Mouse (Mus musculus): ENCODE data around the gene Pip5kl1. TPM values are rescaled to one million over a fixed set of nuclear protein-coding genes. Genes with fewer than 3 reads are reported as not detected.
A peak's percentile ranks its signal among the peaks of the same experiment; 100 is the strongest.

Pip5kl1 gene
- total and polyA plus RNA-seq, 3 experiments: 0.13 to 0.71 TPM; not detected in 1

- no peak overlapping the region for H3K4me3 ChIP-seq (ENCODE audit: low read depth, low read length)
- ATAC-seq (ENCODE audit: extremely low read depth, insufficient number of reproducible peaks, low FRiP score, poor library complexity, severe bottlenecking): no peak
- H3K27me3 ChIP-seq (ENCODE audit: insufficient read depth, low read length): no peaks in the 10 kb centered on the region
- H3K4me1 ChIP-seq (ENCODE audit: insufficient read depth, low read depth, low read length): peaks cover 64% of the 10 kb centered on the region
- H3K36me3 ChIP-seq (replicated peaks): peaks cover 16% of the 10 kb centered on the region
- no peaks in the 10 kb centered on the region for H3K9me3 ChIP-seq (replicated peaks)
- no peak for DNase-seq (ENCODE audit: low spot score)
- TF ChIP-seq CTCF (IDR thresholded peaks at IDR 0.05; ENCODE audit: low read depth, low read length) (no peak), POLR2AphosphoS5 (IDR thresholded peaks at IDR 0.05; ENCODE audit: insufficient replicate concordance, low read depth, low read length) (no peak), GATA2 (IDR thresholded peaks at IDR 0.05; ENCODE audit: borderline replicate concordance, low read depth, low read length) (no peak), GATA1 (IDR thresholded peaks at IDR 0.05; ENCODE audit: borderline replicate concordance, low read length) (no peak), TAL1 (conservative IDR thresholded peaks at IDR 0.05; ENCODE audit: low read depth, low read length) (no peak)
Measured at GRCm38 (mm10) chr2:32604631-32605030, 30.0 kb downstream of the Pip5kl1 start.

GRCm38 (mm10) chr2:32606161-32607142 is 31.9 kb downstream of the Pip5kl1 start:
- DNase-seq (ENCODE audit: low spot score) (peak; percentile 81), ATAC-seq (ENCODE audit: extremely low read depth, insufficient number of reproducible peaks, low FRiP score, poor library complexity, severe bottlenecking) (no peak)
- peak overlapping the region; percentile 80 for H3K4me3 ChIP-seq (ENCODE audit: low read depth, low read length)
- peaks cover 17% of the 10 kb centered on the region for H3K36me3 ChIP-seq (replicated peaks)
- peaks cover 71% of the 10 kb centered on the region for H3K4me1 ChIP-seq (ENCODE audit: insufficient read depth, low read depth, low read length)
- no peaks in the 10 kb centered on the region for H3K27me3 ChIP-seq (ENCODE audit: insufficient read depth, low read length)
- no peaks in the 10 kb centered on the region for H3K9me3 ChIP-seq (replicated peaks)
- no peak for TF ChIP-seq GATA1 (IDR thresholded peaks at IDR 0.05; ENCODE audit: borderline replicate concordance, low read length)
- peak; percentile 65 for TF ChIP-seq CTCF (IDR thresholded peaks at IDR 0.05; ENCODE audit: low read depth, low read length)
- no peak for TF ChIP-seq GATA2 (IDR thresholded peaks at IDR 0.05; ENCODE audit: borderline replicate concordance, low read depth, low read length)

GRCm38 (mm10) chr2:32607262-32607947 is 32.8 kb downstream of the Pip5kl1 start:
- H3K4me1 ChIP-seq (ENCODE audit: insufficient read depth, low read depth, low read length): peaks cover 69% of the 10 kb centered on the region

GRCm38 (mm10) chr2:32608141-32608777 is 33.7 kb downstream of the Pip5kl1 start:
- no peak for TF ChIP-seq GATA1 (IDR thresholded peaks at IDR 0.05; ENCODE audit: borderline replicate concordance, low read length)
- no peak for TF ChIP-seq CTCF (IDR thresholded peaks at IDR 0.05; ENCODE audit: low read depth, low read length)
- TF ChIP-seq POLR2AphosphoS5 (IDR thresholded peaks at IDR 0.05; ENCODE audit: insufficient replicate concordance, low read depth, low read length): no peak
- no peak for TF ChIP-seq TAL1 (conservative IDR thresholded peaks at IDR 0.05; ENCODE audit: low read depth, low read length)
- no peak for TF ChIP-seq GATA2 (IDR thresholded peaks at IDR 0.05; ENCODE audit: borderline replicate concordance, low read depth, low read length)
- peak overlapping the region; percentile 80 for H3K4me3 ChIP-seq (ENCODE audit: low read depth, low read length)
- no peaks in the 10 kb centered on the region for H3K9me3 ChIP-seq (replicated peaks)
- H3K4me1 ChIP-seq (ENCODE audit: insufficient read depth, low read depth, low read length): peaks cover 65% of the 10 kb centered on the region
- DNase-seq (ENCODE audit: low spot score) (peak; percentile 93), ATAC-seq (ENCODE audit: extremely low read depth, insufficient number of reproducible peaks, low FRiP score, poor library complexity, severe bottlenecking) (peak; percentile 79)
- H3K36me3 ChIP-seq (replicated peaks): peaks cover 35% of the 10 kb centered on the region
- H3K27me3 ChIP-seq (ENCODE audit: insufficient read depth, low read length): no peaks in the 10 kb centered on the region

More at GRCm38 (mm10) chr2:32607262-32607947, 32.8 kb downstream of the Pip5kl1 start:
- Histone ChIP-seq H3K27me3 (ENCODE audit: insufficient read depth, low read length) (no peaks in the 10 kb centered on the region), H3K9me3 (replicated peaks) (no peaks in the 10 kb centered on the region), H3K36me3 (replicated peaks) (peaks cover 27% of the 10 kb centered on the region), H3K4me3 (ENCODE audit: low read depth, low read length) (peak overlapping the region; percentile 80)
- TF ChIP-seq TAL1 (conservative IDR thresholded peaks at IDR 0.05; ENCODE audit: low read depth, low read length) (no peak), GATA2 (IDR thresholded peaks at IDR 0.05; ENCODE audit: borderline replicate concordance, low read depth, low read length) (no peak), CTCF (IDR thresholded peaks at IDR 0.05; ENCODE audit: low read depth, low read length) (no peak), POLR2AphosphoS5 (IDR thresholded peaks at IDR 0.05; ENCODE audit: insufficient replicate concordance, low read depth, low read length) (no peak), GATA1 (IDR thresholded peaks at IDR 0.05; ENCODE audit: borderline replicate concordance, low read length) (no peak)
- ATAC-seq (ENCODE audit: extremely low read depth, insufficient number of reproducible peaks, low FRiP score, poor library complexity, severe bottlenecking) (no peak), DNase-seq (ENCODE audit: low spot score) (peak; percentile 53)

GRCm38 (mm10) chr2:32608778-32609435 is 34.3 kb downstream of the Pip5kl1 start:
- no peak for DNase-seq (ENCODE audit: low spot score)
- Histone ChIP-seq H3K4me3 (ENCODE audit: low read depth, low read length) (peak overlapping the region; percentile 80), H3K4me1 (ENCODE audit: insufficient read depth, low read depth, low read length) (peaks cover 67% of the 10 kb centered on the region), H3K9me3 (replicated peaks) (no peaks in the 10 kb centered on the region), H3K36me3 (replicated peaks) (peaks cover 41% of the 10 kb centered on the region), H3K27me3 (ENCODE audit: insufficient read depth, low read length) (no peaks in the 10 kb centered on the region)
- TF ChIP-seq POLR2AphosphoS5 (IDR thresholded peaks at IDR 0.05; ENCODE audit: insufficient replicate concordance, low read depth, low read length) (no peak), GATA2 (IDR thresholded peaks at IDR 0.05; ENCODE audit: borderline replicate concordance, low read depth, low read length) (no peak), CTCF (IDR thresholded peaks at IDR 0.05; ENCODE audit: low read depth, low read length) (no peak), GATA1 (IDR thresholded peaks at IDR 0.05; ENCODE audit: borderline replicate concordance, low read length) (no peak), TAL1 (conservative IDR thresholded peaks at IDR 0.05; ENCODE audit: low read depth, low read length) (no peak)
- peak; percentile 29; the same call in 1 of the 2 replicates for ATAC-seq (ENCODE audit: extremely low read depth, insufficient number of reproducible peaks, low FRiP score, poor library complexity, severe bottlenecking)
